Mouse (Mus musculus): ENCODE measurements around the gene Grem2. TPM values are rescaled to one million over a fixed set of nuclear protein-coding genes. Genes with fewer than 3 reads are reported as not detected.

The Grem2 gene
- 2.9 TPM for polyA plus RNA-seq (2015; fragmentation: Illumina TruSeq; extraction: RNeasy Lipid Tissue Mini Kit (QIAGEN cat#74804); ENCODE audit: insufficient read depth, low read depth, low replicate concordance)

DNA sequence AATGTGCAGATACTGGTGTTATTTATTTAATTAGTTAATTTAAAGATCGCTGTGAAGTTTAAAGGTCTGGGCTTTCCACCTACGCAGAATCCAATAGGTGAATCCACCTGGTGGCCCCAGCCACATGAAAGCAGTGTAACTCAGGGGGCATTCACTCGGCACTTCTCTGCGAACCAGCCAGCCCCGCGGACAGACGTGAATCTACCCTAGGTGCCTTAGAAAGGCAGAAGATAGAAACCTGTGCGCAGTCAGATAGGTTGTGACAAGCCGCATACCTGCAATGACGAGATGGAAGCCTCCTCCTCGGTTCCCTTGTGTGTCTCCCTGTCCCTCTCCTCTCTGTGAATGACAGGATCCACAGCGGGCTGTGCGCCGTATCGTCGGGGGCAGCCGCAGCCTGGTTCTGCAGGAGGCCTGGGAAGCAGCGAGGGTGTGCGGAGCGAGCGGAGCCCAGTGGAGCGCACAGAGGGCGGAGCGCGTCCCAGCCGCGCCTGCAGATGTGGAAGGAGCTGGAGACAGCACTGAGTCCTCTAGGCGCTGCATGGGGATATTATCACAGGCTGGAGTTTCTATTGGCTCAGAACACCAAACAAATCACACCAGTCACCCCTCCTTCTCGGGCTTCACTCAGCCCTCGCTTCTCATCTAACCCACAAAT is at the start of gene Grem2:
Gene Grem2 (minus strand): TSS at position 522 of the 658 bp plus-strand sequence.

Measured in pancreas, adult 10 weeks (tissue).